Mouse (Mus musculus) lung, adult 2 months (tissue): ENCODE measurements around the gene Ess2.

Source experiments
- CTCF ChIP-seq: fragments of 200-500 bp; IDR thresholded peaks from 2 replicates; pipeline ENCODE4 v1.5.1; 2011; ENCODE audit warnings: mild to moderate bottlenecking, low read length, control low read depth; ENCODE audit not compliant: insufficient read depth
- POLR2A ChIP-seq: fragments of 200-500 bp; IDR thresholded peaks from 2 replicates; pipeline ENCODE4 v1.6.1; 2011; ENCODE audit warnings: low read depth, mild to moderate bottlenecking, control low read depth, low read length, borderline replicate concordance; ENCODE audit errors: extremely low read depth

GRCm38 (mm10) chr16:17857157-17857556 lies 54.0 kb downstream of the Ess2 start:
- TF ChIP-seq CTCF = no peak
- no peak for TF ChIP-seq POLR2A
